Mouse (Mus musculus) small intestine, adult 2 months (tissue): ENCODE results near the gene Prnp. TPM values are rescaled to one million over a fixed set of nuclear protein-coding genes. Genes with fewer than 3 reads are reported as not detected.

ENCODE experiments used
- H3K27ac ChIP-seq: fragments of 200-500 bp; 2 replicates; pipeline ENCODE4 v1.5.1; 2012; ENCODE audit warnings: low read depth, low read length, control low read depth, inconsistent platforms; ENCODE audit not compliant: insufficient read depth
- H3K27me3 ChIP-seq: fragments of 200-500 bp; 2 replicates; pipeline ENCODE4 v1.6.1; 2012; ENCODE audit warnings: mild to moderate bottlenecking, moderate library complexity, low read length, inconsistent platforms; ENCODE audit not compliant: control insufficient read depth, insufficient read depth
- H3K36me3 ChIP-seq: fragments of 200-500 bp; 2 replicates; pipeline ENCODE4 v1.6.1; 2012; ENCODE audit warnings: mild to moderate bottlenecking, low read length, control low read depth, inconsistent platforms; ENCODE audit not compliant: control insufficient read depth, insufficient read depth
- H3K4me1 ChIP-seq: fragments of 200-500 bp; 2 replicates; pipeline ENCODE4 v1.6.1; 2012; ENCODE audit warnings: low read length, inconsistent platforms, mixed read lengths; ENCODE audit not compliant: control insufficient read depth, insufficient read depth, insufficient read length
- H3K4me3 ChIP-seq: fragments of 200-500 bp; 2 replicates; pipeline ENCODE4 v1.5.1; 2012; ENCODE audit warnings: low read depth, mild to moderate bottlenecking, control low read depth, inconsistent platforms, low read length, moderate library complexity
- CTCF ChIP-seq: fragments of 200-500 bp; IDR thresholded peaks from 2 replicates; pipeline ENCODE4 v1.5.1; 2012; ENCODE audit warnings: low read depth, mild to moderate bottlenecking, control low read depth, inconsistent platforms, low read length, moderate library complexity, mixed read lengths; ENCODE audit not compliant: insufficient replicate concordance, insufficient read length; ENCODE audit errors: extremely low read depth
- POLR2A ChIP-seq: fragments of 200-500 bp; IDR thresholded peaks from 2 replicates; pipeline ENCODE4 v1.6.1; 2012; ENCODE audit warnings: low read depth, mild to moderate bottlenecking, control low read depth, inconsistent platforms, low read length, moderate library complexity
- WGBS: fragments of 180-500 bp; shearing (Covaris S2); methylation state at CpG from one replicate; pipeline ENCODE4 v1.1.7; 2018; 5-methylcytosine and 5-hydroxymethylcytosine counted together
- polyA plus RNA-seq: library from polyadenylated mRNA; depleted of rRNA; stranded (reverse); fragments of >200 nt; gene quantifications from 2 replicates; pipeline ENCODE4 v1.2.3, GENCODE M21; 2012; rRNA removed

Prnp gene
- polyA plus RNA-seq, 1 experiment = 13.5 TPM

DNA sequence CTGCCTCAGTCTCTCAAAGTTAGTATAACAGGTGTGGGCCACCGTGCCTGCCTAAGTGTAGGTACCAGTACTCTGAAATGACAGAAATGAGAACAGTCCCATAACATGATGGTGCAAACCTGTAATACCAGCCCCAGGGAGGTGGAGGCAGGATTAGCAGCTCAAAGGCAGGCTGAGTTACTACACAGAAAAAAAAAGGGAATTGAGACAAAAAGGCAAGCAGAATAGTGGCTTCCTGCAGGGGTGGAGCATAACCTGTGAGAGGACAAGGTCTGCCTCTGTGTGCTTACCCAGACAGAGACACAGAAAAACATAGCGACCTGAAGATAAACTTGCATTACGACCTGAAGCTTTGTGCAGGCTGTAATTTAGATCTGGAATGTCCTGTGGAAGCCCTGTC is 66.9 kb downstream of the Prnp start:
- Histone ChIP-seq H3K4me1 (no peaks in the 10 kb centered on the region), H3K36me3 (no peaks in the 10 kb centered on the region), H3K27ac (no peak overlapping the region), H3K27me3 (no peaks in the 10 kb centered on the region), H3K4me3 (no peak overlapping the region)
- TF ChIP-seq CTCF = no peak
- 43% methylated on average over 3 of the region's 3 CpGs for WGBS

DNA sequence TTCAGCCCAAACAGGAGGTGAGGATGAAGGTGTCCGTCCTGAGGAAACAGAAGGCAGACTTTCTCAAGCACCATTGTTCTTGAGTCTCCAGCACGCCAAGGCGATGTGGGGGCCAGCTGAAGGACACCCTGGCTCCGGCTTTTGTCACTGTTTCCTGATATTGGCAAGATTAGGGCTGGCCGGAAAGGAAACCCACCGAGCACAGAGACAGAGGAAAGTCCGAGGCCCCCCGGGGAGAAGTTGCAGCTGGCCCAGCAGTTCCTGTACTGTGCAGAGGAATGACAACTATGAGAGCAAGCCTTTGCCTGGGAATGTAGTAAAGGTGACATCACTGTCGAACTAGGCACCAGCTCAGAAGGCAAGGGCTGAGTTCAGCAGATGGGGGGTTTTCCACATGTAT is 71.1 kb downstream of the Prnp start:
- H3K36me3 ChIP-seq = no peaks in the 10 kb centered on the region
- H3K27ac ChIP-seq = no peak overlapping the region
- H3K27me3 ChIP-seq = no peaks in the 10 kb centered on the region
- no peaks in the 10 kb centered on the region for H3K4me1 ChIP-seq
- TF ChIP-seq POLR2A = no peak
- no peak for TF ChIP-seq CTCF
- no peak overlapping the region for H3K4me3 ChIP-seq
- 51% methylated on average over 9 of the region's 9 CpGs for WGBS

DNA sequence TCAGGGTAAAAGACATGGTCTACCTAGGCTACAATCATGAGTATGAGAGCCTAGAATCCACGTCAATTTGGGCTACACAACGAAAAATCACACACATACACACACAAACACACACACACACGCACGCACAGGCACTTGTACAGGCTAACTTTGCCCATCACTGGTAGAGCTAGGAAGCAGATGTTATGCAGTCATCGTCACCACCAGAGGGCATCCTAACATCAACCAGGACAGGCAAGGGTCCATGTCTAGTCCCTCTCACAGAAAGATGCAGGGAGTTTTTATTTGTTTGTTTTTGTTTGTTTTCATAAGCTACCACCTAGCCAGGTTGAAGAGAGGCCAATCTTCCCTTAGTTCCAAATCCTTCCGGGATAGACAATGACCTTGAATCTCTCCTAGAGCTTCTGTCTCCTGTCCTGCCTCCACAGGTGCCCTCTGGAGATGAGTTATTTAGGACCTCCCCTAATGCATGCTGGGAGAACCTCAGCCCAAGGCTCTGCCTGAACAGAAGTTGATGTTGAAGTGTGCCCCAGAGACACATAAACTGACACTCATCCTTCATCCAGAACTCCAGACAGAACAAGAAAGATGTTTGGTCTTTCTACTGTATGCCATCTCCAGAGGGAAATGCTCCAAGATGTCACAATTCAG is 72.9 kb downstream of the Prnp start:
- WGBS = 4% methylated on average over 6 of the region's 6 CpGs
- Histone ChIP-seq H3K4me1 (no peaks in the 10 kb centered on the region), H3K4me3 (no peak overlapping the region), H3K27me3 (no peaks in the 10 kb centered on the region), H3K27ac (no peak overlapping the region), H3K36me3 (no peaks in the 10 kb centered on the region)
- no peak for TF ChIP-seq POLR2A
- peak; percentile 61; the same call in 1 of the 2 replicates for TF ChIP-seq CTCF

DNA sequence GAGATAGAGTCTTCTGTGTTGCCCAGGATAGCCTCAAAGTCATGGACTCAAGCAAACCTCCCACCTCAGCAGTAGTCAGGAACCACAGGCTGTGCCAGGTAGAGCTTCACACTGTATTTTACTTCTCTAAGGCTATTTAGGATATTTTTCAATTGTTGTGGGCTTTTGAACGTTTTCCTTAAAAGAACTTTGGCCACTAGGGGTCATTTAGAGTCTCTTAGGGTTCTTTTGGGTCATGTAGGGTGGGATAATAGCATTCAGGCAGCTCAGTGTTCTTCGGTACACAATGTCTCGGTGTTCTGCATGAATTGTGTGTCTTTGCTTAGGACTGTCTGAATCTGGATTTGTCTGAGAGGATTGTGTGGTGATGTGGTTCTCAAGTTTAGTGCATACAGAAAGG is 78.2 kb downstream of the Prnp start:
- H3K4me3 ChIP-seq = no peak overlapping the region
- TF ChIP-seq CTCF (no peak), POLR2A (no peak)
- H3K27ac ChIP-seq = no peak overlapping the region
- no peaks in the 10 kb centered on the region for H3K4me1 ChIP-seq
- H3K27me3 ChIP-seq = no peaks in the 10 kb centered on the region
- WGBS = 44% methylated on average over 3 of the region's 3 CpGs
- no peaks in the 10 kb centered on the region for H3K36me3 ChIP-seq

Other genes starting within 250 kb of the Prnp start
- gene Erv3, start 50.2 kb upstream of the Prnp start, polyA plus RNA-seq = not detected in 2 replicates
- not detected in 2 replicates for gene Prn, start within 50 bp of the Prnp start, polyA plus RNA-seq
- 0.46 and 0.99 TPM in 2 replicates for gene Prnd, start 40.9 kb downstream of the Prnp start, polyA plus RNA-seq
- gene Rassf2, start 120.3 kb downstream of the Prnp start, polyA plus RNA-seq = 7.5 and 11.9 TPM in 2 replicates
- 16.9 and 18.5 TPM in 2 replicates for gene Slc23a2, start 235.2 kb downstream of the Prnp start, polyA plus RNA-seq